Mouse (Mus musculus): ENCODE measurements at regions not wholly inside any gene's neighbourhood (a gene's known extent, or its start where the extent isn't known, plus 50 kb on each side); places are given as distances from the start of the nearest gene placed in this dataset.

DNA sequence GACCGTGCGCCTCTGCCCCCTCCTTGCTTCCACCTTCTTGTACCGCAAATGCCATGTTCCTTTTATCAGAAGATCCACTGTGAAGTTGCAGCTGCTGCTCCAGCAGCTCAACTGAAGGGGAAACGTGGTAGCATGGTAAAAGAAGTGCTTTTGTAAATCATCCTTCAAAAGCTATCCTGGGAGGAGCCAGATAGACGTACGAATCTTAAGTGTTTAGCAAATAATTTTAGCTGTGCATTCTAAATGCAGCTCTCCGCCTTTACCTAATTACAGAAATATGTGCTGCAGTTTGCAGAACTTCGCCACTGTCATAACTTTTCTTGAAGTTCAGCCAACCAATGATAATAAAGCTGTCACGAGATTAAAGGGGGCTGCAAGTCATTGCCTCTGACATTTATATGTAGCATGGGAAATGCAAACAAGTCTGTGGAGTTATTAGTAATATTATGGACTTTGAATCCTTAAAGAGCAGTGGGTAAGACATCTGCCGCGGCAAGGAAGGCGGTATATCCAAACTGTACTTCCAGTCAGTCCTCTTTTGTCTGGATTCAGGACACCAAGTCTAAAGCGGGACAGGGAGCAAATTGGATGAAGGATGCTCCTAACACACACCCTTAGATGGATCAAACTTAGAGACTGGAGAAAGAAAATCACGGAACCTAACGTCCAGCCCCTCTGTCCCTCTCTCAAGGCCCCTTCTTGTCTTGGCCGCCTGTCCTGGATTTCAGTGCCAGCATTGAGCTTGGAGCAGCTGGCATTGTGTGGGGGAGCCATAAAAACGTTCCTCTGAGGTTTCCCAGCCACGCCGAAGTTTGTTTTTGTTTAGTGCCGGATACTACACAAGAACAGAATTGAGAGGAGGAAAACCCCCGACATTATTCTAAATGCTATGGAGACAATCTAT is 320.7 kb downstream of the Epha7 start:
- DNase-seq (ENCODE audit: low read depth, low spot score): no peak

DNA sequence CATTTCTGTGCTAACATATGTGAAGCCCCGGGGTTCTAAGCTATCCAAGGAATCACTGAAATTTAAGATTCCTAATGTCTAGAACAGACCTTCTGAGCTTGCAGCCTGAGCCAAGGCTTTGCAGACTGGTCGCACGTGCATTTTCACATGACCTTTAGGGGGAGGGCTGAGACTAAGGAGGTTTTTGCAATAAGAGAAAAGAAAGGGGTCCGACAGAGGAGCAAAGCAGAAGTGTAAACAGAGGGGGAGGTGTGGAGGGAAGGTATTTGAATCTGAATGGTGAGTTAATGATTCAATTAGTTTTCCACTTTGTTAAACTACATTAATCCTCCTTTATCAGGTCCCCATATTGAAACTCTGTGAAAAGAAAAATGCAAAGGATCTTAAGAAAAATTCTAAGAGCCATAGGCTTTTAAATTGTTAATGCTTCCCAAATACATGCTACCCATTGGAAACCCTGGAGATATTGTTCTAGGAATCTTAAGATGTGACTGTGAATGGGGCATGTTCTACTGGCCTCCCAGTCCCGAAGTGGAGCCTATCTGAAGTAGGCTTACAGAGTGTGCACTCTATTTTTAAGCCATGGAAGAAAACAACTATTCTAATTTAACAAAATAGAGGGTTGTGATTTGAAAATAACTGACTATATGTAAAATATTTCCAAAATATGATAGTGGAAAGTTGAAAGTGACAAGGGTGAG is 322.9 kb downstream of the Epha7 start:
- no peak for DNase-seq (ENCODE audit: low read depth, low spot score)

- no peak for DNase-seq (ENCODE audit: low read depth, low spot score)
These were observed 325.9 kb downstream of the Epha7 start for GRCm38 (mm10) chr4:29138771-29139301.

GRCm38 (mm10) chr4:29143415-29143814 is 330.5 kb downstream of the Epha7 start:
- DNase-seq (ENCODE audit: low read depth, low spot score): no peak

GRCm38 (mm10) chr4:29145242-29145641 is 332.3 kb downstream of the Epha7 start:
- DNase-seq (ENCODE audit: low read depth, low spot score): no peak

GRCm38 (mm10) chr4:29152134-29152867 is 339.4 kb downstream of the Epha7 start:
- DNase-seq (ENCODE audit: low read depth, low spot score): peak; percentile 5

GRCm38 (mm10) chr4:29182494-29182893 is 369.6 kb downstream of the Epha7 start:
- DNase-seq (ENCODE audit: low read depth, low spot score): no peak

- no peak for DNase-seq (ENCODE audit: low read depth, low spot score)
These were observed 370.5 kb downstream of the Epha7 start for GRCm38 (mm10) chr4:29183411-29183810.

- no peak for DNase-seq (ENCODE audit: low read depth, low spot score)
These were observed 370.9 kb downstream of the Epha7 start for GRCm38 (mm10) chr4:29183818-29184217.

- DNase-seq (ENCODE audit: low read depth, low spot score): no peak
These were observed 388.0 kb downstream of the Epha7 start for GRCm38 (mm10) chr4:29200976-29201375.
